Mouse (Mus musculus): ENCODE data around the gene Crhr2. TPM values are rescaled to one million over a fixed set of nuclear protein-coding genes. Genes with fewer than 3 reads are reported as not detected.

Gene Crhr2
- 0.01 TPM for polyA plus RNA-seq (2012; fragmentation: generic; extraction: Trizol)
- long read RNA-seq, experiment 1: 0 reads
- long read RNA-seq, experiment 2: 0 reads

GRCm38 (mm10) chr6:55132794-55133193, at the start of gene Crhr2:
Crhr2 (minus strand) TSS chr6:55133016.
- Histone ChIP-seq H3K27me3 (ENCODE audit: control insufficient read depth, insufficient read depth, insufficient read length) (peaks cover 3% of the 10 kb centered on the region), H3K36me3 (ENCODE audit: control insufficient read depth, insufficient read depth) (no peaks in the 10 kb centered on the region), H3K4me3 (ENCODE audit: insufficient read depth, poor library complexity, severe bottlenecking) (no peak within 1 kb of the TSS), H3ac (ENCODE audit: control insufficient read depth, insufficient read length, low read depth) (no peak within 1 kb of the TSS), H3K79me3 (ENCODE audit: low read depth) (no peaks in the 10 kb centered on the region), H3K79me2 (ENCODE audit: control insufficient read depth, insufficient read depth) (no peaks in the 10 kb centered on the region)
- TF ChIP-seq FOSL1 (IDR thresholded peaks at IDR 0.05; ENCODE audit: insufficient read depth, low read length, poor library complexity, severe bottlenecking) (no peak), MAX (IDR thresholded peaks at IDR 0.05) (no peak), CTCF (IDR thresholded peaks at IDR 0.05; ENCODE audit: control insufficient read depth, insufficient read depth, insufficient read length) (no peak), MYOD1 (IDR thresholded peaks at IDR 0.05; ENCODE audit: control insufficient read depth, insufficient read length, low read depth) (no peak), USF1 (IDR thresholded peaks at IDR 0.05; ENCODE audit: low read depth) (no peak), MYOG (IDR thresholded peaks at IDR 0.05; ENCODE audit: control insufficient read depth, extremely low read depth, insufficient read length) (no peak), CEBPB (IDR thresholded peaks at IDR 0.05; ENCODE audit: low read depth) (no peak)

GRCm38 (mm10) chr6:55179560-55179959, 46.7 kb upstream of the Crhr2 start:
- Histone ChIP-seq H3K79me2 (ENCODE audit: control insufficient read depth, insufficient read depth) (no peaks in the 10 kb centered on the region), H3K27me3 (ENCODE audit: control insufficient read depth, insufficient read depth, insufficient read length) (no peaks in the 10 kb centered on the region), H3K36me3 (ENCODE audit: control insufficient read depth, insufficient read depth) (no peaks in the 10 kb centered on the region), H3K4me3 (ENCODE audit: insufficient read depth, poor library complexity, severe bottlenecking) (no peak overlapping the region), H3K79me3 (ENCODE audit: low read depth) (no peaks in the 10 kb centered on the region), H3ac (ENCODE audit: control insufficient read depth, insufficient read length, low read depth) (no peak overlapping the region)
- TF ChIP-seq MAX (IDR thresholded peaks at IDR 0.05): no peak
- TF ChIP-seq USF1 (IDR thresholded peaks at IDR 0.05; ENCODE audit: low read depth): no peak
- no peak for TF ChIP-seq CTCF (IDR thresholded peaks at IDR 0.05; ENCODE audit: control insufficient read depth, insufficient read depth, insufficient read length)
- TF ChIP-seq CEBPB (IDR thresholded peaks at IDR 0.05; ENCODE audit: low read depth): no peak
- TF ChIP-seq MYOD1 (IDR thresholded peaks at IDR 0.05; ENCODE audit: control insufficient read depth, insufficient read length, low read depth): no peak
- no peak for TF ChIP-seq FOSL1 (IDR thresholded peaks at IDR 0.05; ENCODE audit: insufficient read depth, low read length, poor library complexity, severe bottlenecking)
- TF ChIP-seq MYOG (IDR thresholded peaks at IDR 0.05; ENCODE audit: control insufficient read depth, extremely low read depth, insufficient read length): no peak

- TF ChIP-seq MYOD1 (IDR thresholded peaks at IDR 0.05; ENCODE audit: control insufficient read depth, insufficient read length, low read depth) (no peak), FOSL1 (IDR thresholded peaks at IDR 0.05; ENCODE audit: insufficient read depth, low read length, poor library complexity, severe bottlenecking) (no peak), MYOG (IDR thresholded peaks at IDR 0.05; ENCODE audit: control insufficient read depth, extremely low read depth, insufficient read length) (no peak), CTCF (IDR thresholded peaks at IDR 0.05; ENCODE audit: control insufficient read depth, insufficient read depth, insufficient read length) (no peak), MAX (IDR thresholded peaks at IDR 0.05) (no peak), CEBPB (IDR thresholded peaks at IDR 0.05; ENCODE audit: low read depth) (no peak), USF1 (IDR thresholded peaks at IDR 0.05; ENCODE audit: low read depth) (no peak)
- peaks cover 10% of the 10 kb centered on the region for H3K27me3 ChIP-seq (ENCODE audit: control insufficient read depth, insufficient read depth, insufficient read length)
- H3ac ChIP-seq (ENCODE audit: control insufficient read depth, insufficient read length, low read depth): no peak overlapping the region
- no peaks in the 10 kb centered on the region for H3K79me2 ChIP-seq (ENCODE audit: control insufficient read depth, insufficient read depth)
- no peaks in the 10 kb centered on the region for H3K36me3 ChIP-seq (ENCODE audit: control insufficient read depth, insufficient read depth)
- no peak overlapping the region for H3K4me3 ChIP-seq (ENCODE audit: insufficient read depth, poor library complexity, severe bottlenecking)
- no peaks in the 10 kb centered on the region for H3K79me3 ChIP-seq (ENCODE audit: low read depth)
Measured at GRCm38 (mm10) chr6:55177060-55177732, 44.4 kb upstream of the Crhr2 start.

GRCm38 (mm10) chr6:55175892-55176291, 43.1 kb upstream of the Crhr2 start:
- Histone ChIP-seq H3K36me3 (ENCODE audit: control insufficient read depth, insufficient read depth) (no peaks in the 10 kb centered on the region), H3ac (ENCODE audit: control insufficient read depth, insufficient read length, low read depth) (no peak overlapping the region), H3K79me2 (ENCODE audit: control insufficient read depth, insufficient read depth) (no peaks in the 10 kb centered on the region), H3K4me3 (ENCODE audit: insufficient read depth, poor library complexity, severe bottlenecking) (no peak overlapping the region), H3K27me3 (ENCODE audit: control insufficient read depth, insufficient read depth, insufficient read length) (peaks cover 13% of the 10 kb centered on the region), H3K79me3 (ENCODE audit: low read depth) (no peaks in the 10 kb centered on the region)
- no peak for TF ChIP-seq MAX (IDR thresholded peaks at IDR 0.05)
- no peak for TF ChIP-seq USF1 (IDR thresholded peaks at IDR 0.05; ENCODE audit: low read depth)
- TF ChIP-seq MYOG (IDR thresholded peaks at IDR 0.05; ENCODE audit: control insufficient read depth, extremely low read depth, insufficient read length): no peak
- no peak for TF ChIP-seq CEBPB (IDR thresholded peaks at IDR 0.05; ENCODE audit: low read depth)
- no peak for TF ChIP-seq CTCF (IDR thresholded peaks at IDR 0.05; ENCODE audit: control insufficient read depth, insufficient read depth, insufficient read length)
- TF ChIP-seq MYOD1 (IDR thresholded peaks at IDR 0.05; ENCODE audit: control insufficient read depth, insufficient read length, low read depth): no peak

- TF ChIP-seq CEBPB (IDR thresholded peaks at IDR 0.05; ENCODE audit: low read depth) (no peak), MYOD1 (IDR thresholded peaks at IDR 0.05; ENCODE audit: control insufficient read depth, insufficient read length, low read depth) (no peak), MAX (IDR thresholded peaks at IDR 0.05) (no peak), MYOG (IDR thresholded peaks at IDR 0.05; ENCODE audit: control insufficient read depth, extremely low read depth, insufficient read length) (no peak), FOSL1 (IDR thresholded peaks at IDR 0.05; ENCODE audit: insufficient read depth, low read length, poor library complexity, severe bottlenecking) (no peak), USF1 (IDR thresholded peaks at IDR 0.05; ENCODE audit: low read depth) (no peak), CTCF (IDR thresholded peaks at IDR 0.05; ENCODE audit: control insufficient read depth, insufficient read depth, insufficient read length) (no peak)
Measured at GRCm38 (mm10) chr6:55175456-55175855, 42.6 kb upstream of the Crhr2 start.

More at GRCm38 (mm10) chr6:55175456-55175855, 42.6 kb upstream of the Crhr2 start:
- no peaks in the 10 kb centered on the region for H3K79me2 ChIP-seq (ENCODE audit: control insufficient read depth, insufficient read depth)
- H3K27me3 ChIP-seq (ENCODE audit: control insufficient read depth, insufficient read depth, insufficient read length): peaks cover 14% of the 10 kb centered on the region
- no peak overlapping the region for H3K4me3 ChIP-seq (ENCODE audit: insufficient read depth, poor library complexity, severe bottlenecking)
- H3K79me3 ChIP-seq (ENCODE audit: low read depth): no peaks in the 10 kb centered on the region
- H3ac ChIP-seq (ENCODE audit: control insufficient read depth, insufficient read length, low read depth): no peak overlapping the region
- no peaks in the 10 kb centered on the region for H3K36me3 ChIP-seq (ENCODE audit: control insufficient read depth, insufficient read depth)
